Mouse (Mus musculus): ENCODE measurements at regions not wholly inside any gene's neighbourhood (a gene's known extent, or its start where the extent isn't known, plus 50 kb on each side); places are given as distances from the start of the nearest gene placed in this dataset.

- H3K4me3 ChIP-seq (replicated peaks), result no peak overlapping the region
- H3K27ac ChIP-seq, result no peak overlapping the region
- no peaks in the 10 kb centered on the region for H3K36me3 ChIP-seq
- no peak overlapping the region for H3K4me2 ChIP-seq (replicated peaks)
- H3K4me1 ChIP-seq (replicated peaks), result no peaks in the 10 kb centered on the region
- WGBS, result 40% methylated on average over 6 of the region's 6 CpGs
- no peaks in the 10 kb centered on the region for H3K27me3 ChIP-seq (replicated peaks)
- ATAC-seq, result peak; percentile 63
- H3K9ac ChIP-seq, result no peak overlapping the region
- H3K9me3 ChIP-seq, result no peaks in the 10 kb centered on the region
Observed at GRCm38 (mm10) chr12:52368034-52368433, 135.7 kb upstream of the Arhgap5 start.

GRCm38 (mm10) chr12:52368466-52368865 lies 135.3 kb upstream of the Arhgap5 start:
- H3K9ac ChIP-seq, result no peak overlapping the region
- WGBS, result 56% methylated on average over 4 of the region's 4 CpGs
- no peak overlapping the region for H3K4me3 ChIP-seq (replicated peaks)
- no peaks in the 10 kb centered on the region for H3K9me3 ChIP-seq
- no peaks in the 10 kb centered on the region for H3K36me3 ChIP-seq
- no peak for ATAC-seq
- no peak overlapping the region for H3K4me2 ChIP-seq (replicated peaks)
- H3K4me1 ChIP-seq (replicated peaks), result no peaks in the 10 kb centered on the region
- H3K27ac ChIP-seq, result no peak overlapping the region
- no peaks in the 10 kb centered on the region for H3K27me3 ChIP-seq (replicated peaks)

DNA sequence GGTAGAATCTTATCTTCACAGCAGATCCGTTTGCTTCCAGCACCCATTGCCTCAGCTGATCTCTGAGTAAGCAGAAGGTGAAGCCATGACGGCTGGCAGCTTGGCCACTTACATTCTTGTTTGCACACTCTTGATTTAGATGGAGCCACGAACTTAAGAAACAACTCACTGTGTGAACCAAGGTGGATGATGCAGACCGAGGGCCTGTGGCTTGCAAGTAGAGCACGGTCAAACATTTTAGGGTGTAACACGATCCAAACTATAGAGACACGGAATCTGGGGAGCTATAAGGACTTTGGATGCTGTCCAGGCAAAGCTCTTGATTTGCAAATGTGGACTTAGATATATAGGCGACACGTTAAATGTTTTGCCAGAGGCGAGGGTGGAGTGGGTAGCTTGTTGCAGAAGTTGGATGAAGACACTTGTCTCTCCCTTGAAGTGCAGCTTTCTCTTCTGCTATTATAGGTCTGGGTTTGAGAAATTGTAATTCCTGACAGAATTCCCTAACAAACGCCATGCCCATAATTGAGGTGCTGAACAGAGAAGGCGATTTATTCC lies 133.5 kb upstream of the Arhgap5 start:
- H3K4me3 ChIP-seq (replicated peaks), result no peak overlapping the region
- no peaks in the 10 kb centered on the region for H3K9me3 ChIP-seq
- H3K27me3 ChIP-seq (replicated peaks), result no peaks in the 10 kb centered on the region
- 59% methylated on average over 12 of the region's 12 CpGs for WGBS
- no peak overlapping the region for H3K9ac ChIP-seq
- no peak for ATAC-seq
- H3K4me1 ChIP-seq (replicated peaks), result no peaks in the 10 kb centered on the region
- no peak overlapping the region for H3K4me2 ChIP-seq (replicated peaks)
- H3K27ac ChIP-seq, result no peak overlapping the region
- H3K36me3 ChIP-seq, result no peaks in the 10 kb centered on the region

- Histone ChIP-seq H3K9ac (no peak overlapping the region), H3K27ac (no peak overlapping the region), H3K9me3 (no peaks in the 10 kb centered on the region), H3K36me3 (no peaks in the 10 kb centered on the region), H3K4me3 (replicated peaks) (no peak overlapping the region), H3K4me1 (replicated peaks) (no peaks in the 10 kb centered on the region; the same call in 1 of the 2 replicates), H3K4me2 (replicated peaks) (no peak overlapping the region), H3K27me3 (replicated peaks) (no peaks in the 10 kb centered on the region)
- no peak for ATAC-seq
- WGBS, result 89% methylated on average over 4 of the region's 4 CpGs
Observed at GRCm38 (mm10) chr12:52375116-52375515, 128.7 kb upstream of the Arhgap5 start.

DNA sequence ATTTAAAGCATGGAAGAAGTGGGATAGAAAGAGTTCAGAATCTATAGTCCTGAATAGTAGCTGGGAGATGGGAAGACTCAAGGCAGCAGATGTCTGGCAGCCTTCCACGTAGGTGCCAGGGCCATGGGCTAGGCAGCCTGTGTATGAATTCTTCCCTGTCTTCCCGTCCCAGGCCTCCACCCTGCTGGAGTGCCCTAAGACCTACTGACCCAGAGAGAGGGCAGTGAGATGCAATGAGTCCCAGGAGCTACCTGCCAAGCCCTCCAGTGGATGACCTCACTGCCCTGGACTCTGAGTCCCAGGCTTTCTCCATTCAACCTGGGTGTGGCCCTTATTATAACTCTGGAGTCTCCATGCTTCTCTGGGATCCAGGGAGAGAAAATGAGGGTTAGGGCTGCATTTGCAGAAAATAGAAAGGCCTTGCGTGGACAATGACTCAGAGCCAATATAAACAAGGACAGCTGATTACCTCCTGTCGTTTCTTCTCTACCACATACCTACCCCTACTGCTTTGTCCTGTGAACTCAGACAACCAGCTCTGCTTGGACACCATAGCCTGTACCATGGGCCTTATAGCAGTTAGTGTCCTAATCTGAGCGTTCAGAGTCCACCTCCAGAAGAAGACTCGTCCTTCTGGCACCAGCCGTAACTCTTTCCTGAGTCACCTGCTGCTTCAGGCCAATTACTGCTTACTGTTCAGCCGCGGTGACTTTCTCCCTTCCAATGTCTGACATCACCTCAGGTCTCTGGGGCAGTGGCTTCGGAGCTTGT lies 126.9 kb upstream of the Arhgap5 start:
- peak; percentile 76 for ATAC-seq
- Histone ChIP-seq H3K27me3 (replicated peaks) (no peaks in the 10 kb centered on the region), H3K36me3 (no peaks in the 10 kb centered on the region), H3K4me2 (replicated peaks) (no peak overlapping the region), H3K9me3 (no peaks in the 10 kb centered on the region), H3K9ac (no peak overlapping the region), H3K27ac (no peak overlapping the region), H3K4me1 (replicated peaks) (peaks cover 9% of the 10 kb centered on the region), H3K4me3 (replicated peaks) (no peak overlapping the region)
- whole genome bisulfite sequencing, result 62% methylated on average over 10 of the region's 10 CpGs

DNA sequence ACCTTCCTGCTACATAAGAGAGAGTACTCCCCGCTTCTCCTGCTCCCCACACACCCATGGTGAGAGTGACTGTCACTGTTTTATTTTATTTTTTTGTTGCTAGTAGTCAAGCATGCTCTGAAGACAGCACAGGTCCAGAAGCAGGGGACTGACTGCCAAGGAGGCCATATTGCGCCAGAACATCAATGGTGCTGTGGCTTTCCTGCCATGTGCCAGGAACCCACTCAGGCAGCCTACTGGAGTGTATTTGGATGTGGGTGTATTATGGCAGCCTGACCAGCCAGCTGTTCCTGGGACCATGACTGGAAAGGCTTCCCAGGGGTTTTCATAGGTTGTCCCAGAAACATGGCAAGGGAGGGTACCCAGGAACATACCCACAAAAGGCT lies 126.3 kb upstream of the Arhgap5 start:
- no peak for ATAC-seq
- Histone ChIP-seq H3K36me3 (no peaks in the 10 kb centered on the region), H3K27ac (no peak overlapping the region), H3K27me3 (replicated peaks) (no peaks in the 10 kb centered on the region), H3K4me1 (replicated peaks) (peaks cover 13% of the 10 kb centered on the region), H3K9ac (no peak overlapping the region), H3K9me3 (no peaks in the 10 kb centered on the region), H3K4me2 (replicated peaks) (no peak overlapping the region), H3K4me3 (replicated peaks) (no peak overlapping the region)
- WGBS, result 96% methylated on average over 2 of the region's 2 CpGs

GRCm38 (mm10) chr12:52379245-52379644 lies 124.5 kb upstream of the Arhgap5 start:
- Histone ChIP-seq H3K27ac (no peak overlapping the region), H3K36me3 (no peaks in the 10 kb centered on the region), H3K4me3 (replicated peaks) (no peak overlapping the region), H3K4me1 (replicated peaks) (peaks cover 17% of the 10 kb centered on the region), H3K4me2 (replicated peaks) (no peak overlapping the region), H3K9me3 (no peaks in the 10 kb centered on the region), H3K9ac (no peak overlapping the region), H3K27me3 (replicated peaks) (no peaks in the 10 kb centered on the region)
- WGBS, result 86% methylated on average over 4 of the region's 4 CpGs
- no peak for ATAC-seq

GRCm38 (mm10) chr12:52379960-52380359 lies 123.8 kb upstream of the Arhgap5 start:
- Histone ChIP-seq H3K36me3 (no peaks in the 10 kb centered on the region), H3K9ac (no peak overlapping the region), H3K9me3 (no peaks in the 10 kb centered on the region), H3K4me3 (replicated peaks) (no peak overlapping the region), H3K27me3 (replicated peaks) (no peaks in the 10 kb centered on the region), H3K4me2 (replicated peaks) (no peak overlapping the region), H3K4me1 (replicated peaks) (peaks cover 17% of the 10 kb centered on the region), H3K27ac (no peak overlapping the region)
- WGBS, result 72% methylated on average over 5 of the region's 5 CpGs
- ATAC-seq, result no peak

DNA sequence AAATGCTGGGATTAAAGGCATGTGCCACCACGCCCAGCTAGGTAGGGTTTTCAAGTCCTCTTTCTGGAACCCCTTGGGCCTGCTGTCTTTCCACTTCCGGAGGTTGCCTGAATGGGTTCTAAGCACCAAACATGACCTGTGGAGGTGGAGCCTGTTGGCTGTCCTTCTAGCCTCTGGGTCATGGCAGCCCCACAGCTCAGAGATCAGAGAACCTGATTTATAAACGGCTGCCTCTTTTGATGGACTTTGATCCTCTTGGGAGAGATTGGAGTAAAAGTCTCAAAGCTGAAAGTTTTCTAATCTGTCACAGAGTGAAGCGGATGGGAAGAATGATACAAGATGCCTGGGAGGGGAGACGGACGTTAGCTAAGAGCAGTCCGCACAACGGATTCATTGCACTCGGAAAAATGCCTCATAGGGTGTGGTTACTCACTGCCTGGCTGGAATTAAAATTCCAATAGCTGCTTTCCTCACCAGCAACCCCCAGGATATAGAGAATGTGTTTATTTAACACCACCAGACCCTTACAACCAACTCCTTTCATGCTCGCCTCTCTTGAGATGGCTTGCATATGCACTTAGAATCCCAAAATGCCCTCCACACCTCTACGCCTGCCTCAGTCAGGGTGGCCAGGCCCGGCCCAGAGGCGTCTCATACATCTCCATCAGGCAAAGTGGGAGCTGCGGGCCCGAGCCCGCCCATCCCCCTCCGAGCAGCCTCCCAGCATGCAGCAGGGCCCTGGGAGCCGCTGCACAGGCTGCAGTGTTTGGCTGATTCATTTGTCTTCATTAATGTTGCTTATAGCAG lies 122.4 kb upstream of the Arhgap5 start:
- ATAC-seq, result peak; percentile 66
- no peak overlapping the region for H3K4me3 ChIP-seq (replicated peaks)
- H3K4me2 ChIP-seq (replicated peaks), result peak overlapping the region; percentile 34; the same call in 1 of the 2 replicates
- no peaks in the 10 kb centered on the region for H3K9me3 ChIP-seq
- peaks cover 17% of the 10 kb centered on the region for H3K4me1 ChIP-seq (replicated peaks)
- peak overlapping the region; percentile 24; the same call in 1 of the 2 replicates for H3K27ac ChIP-seq
- H3K27me3 ChIP-seq (replicated peaks), result no peaks in the 10 kb centered on the region
- H3K36me3 ChIP-seq, result no peaks in the 10 kb centered on the region
- WGBS, result 30% methylated on average over 18 of the region's 18 CpGs
- H3K9ac ChIP-seq, result no peak overlapping the region

DNA sequence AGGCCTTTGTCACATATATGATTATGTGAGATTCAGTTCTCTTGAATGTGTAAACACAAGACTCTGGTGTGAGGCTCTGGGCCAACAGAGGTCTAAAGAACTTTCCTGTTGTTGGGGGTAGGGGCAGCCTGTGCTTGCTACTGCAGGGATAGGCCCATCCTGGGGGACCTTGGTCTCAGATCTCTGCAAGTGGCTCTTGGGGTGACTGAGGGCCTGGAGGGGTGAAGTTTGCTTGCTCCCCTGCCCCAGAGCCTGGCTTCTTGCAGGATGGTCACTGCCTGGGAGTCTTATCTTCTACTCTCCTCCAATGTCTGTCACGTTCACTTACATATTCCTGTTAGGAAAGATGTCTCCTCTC lies 121.8 kb upstream of the Arhgap5 start:
- no peaks in the 10 kb centered on the region for H3K36me3 ChIP-seq
- WGBS, result 80% methylated on average over 1 of the region's 1 CpGs
- peaks cover 17% of the 10 kb centered on the region for H3K4me1 ChIP-seq (replicated peaks)
- H3K9ac ChIP-seq, result no peak overlapping the region
- no peaks in the 10 kb centered on the region for H3K9me3 ChIP-seq
- no peak for ATAC-seq
- H3K27ac ChIP-seq, result no peak overlapping the region
- no peak overlapping the region for H3K4me3 ChIP-seq (replicated peaks)
- H3K27me3 ChIP-seq (replicated peaks), result no peaks in the 10 kb centered on the region
- peak overlapping the region; percentile 34; the same call in 1 of the 2 replicates for H3K4me2 ChIP-seq (replicated peaks)

DNA sequence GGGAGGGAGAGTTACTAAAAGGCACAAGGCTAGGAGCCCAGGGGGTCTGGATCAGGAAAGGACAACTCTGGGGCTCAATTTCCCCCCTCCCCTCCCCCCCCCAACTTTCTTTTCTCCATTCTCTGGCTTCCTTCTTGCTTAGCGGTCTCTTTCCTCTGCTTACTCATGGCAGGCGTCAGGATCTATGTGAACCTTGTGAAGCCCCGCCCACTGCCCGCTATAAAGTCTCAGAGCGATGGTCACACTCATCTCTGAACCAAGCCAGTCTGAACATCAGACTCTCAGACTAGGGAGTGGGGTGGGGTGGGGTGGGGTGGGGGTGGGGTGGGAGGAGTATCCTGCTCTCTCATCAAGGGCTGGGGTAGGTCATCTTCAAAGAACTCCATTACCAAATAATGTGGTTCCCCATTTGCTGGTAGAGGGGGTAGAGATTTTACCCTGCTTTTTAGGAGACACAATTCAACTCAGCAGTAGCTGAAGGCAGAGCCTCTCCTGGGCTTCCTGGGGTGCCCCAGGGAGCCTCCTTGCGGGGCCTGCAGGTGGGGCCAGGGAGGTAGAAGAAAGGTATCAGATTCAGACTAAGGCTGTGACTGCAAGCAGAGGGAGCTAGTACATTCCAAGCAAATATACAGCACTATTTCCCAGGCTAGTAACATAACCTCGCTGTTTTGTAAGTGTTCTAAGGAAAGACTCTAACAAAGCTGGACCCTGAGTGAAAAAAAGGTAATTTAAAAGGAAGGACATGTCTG lies 120.8 kb upstream of the Arhgap5 start:
- peak; percentile 88 for ATAC-seq
- no peak overlapping the region for H3K9ac ChIP-seq
- WGBS, result 8% methylated on average over 7 of the region's 7 CpGs
- H3K4me1 ChIP-seq (replicated peaks), result peaks cover 17% of the 10 kb centered on the region
- H3K9me3 ChIP-seq, result no peaks in the 10 kb centered on the region
- no peaks in the 10 kb centered on the region for H3K27me3 ChIP-seq (replicated peaks)
- H3K4me3 ChIP-seq (replicated peaks), result no peak overlapping the region
- peak overlapping the region; percentile 7; the same call in 1 of the 2 replicates for H3K27ac ChIP-seq
- H3K36me3 ChIP-seq, result no peaks in the 10 kb centered on the region
- peak overlapping the region; percentile 34; the same call in 1 of the 2 replicates for H3K4me2 ChIP-seq (replicated peaks)

DNA sequence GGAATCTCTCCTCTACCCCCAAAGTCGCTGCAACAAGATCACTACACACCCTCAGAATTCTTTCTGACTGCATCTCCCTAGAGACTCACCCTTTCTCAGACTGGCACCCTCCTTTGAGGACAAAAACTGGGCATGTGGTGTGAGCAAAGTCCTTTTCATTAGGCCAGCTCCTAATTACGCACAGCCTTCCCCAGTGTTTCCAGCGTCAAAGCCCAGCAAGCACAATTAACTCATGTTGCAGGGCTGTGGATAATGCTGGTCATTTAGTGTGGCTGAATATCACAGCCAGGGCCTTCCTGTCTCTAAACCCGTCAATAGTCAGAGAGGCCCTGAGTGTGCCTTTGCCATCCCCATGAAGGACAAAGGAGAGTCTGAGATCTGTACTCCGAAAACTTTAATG lies 114.2 kb upstream of the Arhgap5 start:
- H3K27me3 ChIP-seq (replicated peaks), result no peaks in the 10 kb centered on the region
- H3K4me1 ChIP-seq (replicated peaks), result no peaks in the 10 kb centered on the region
- H3K9ac ChIP-seq, result no peak overlapping the region
- WGBS, result 80% methylated on average over 5 of the region's 5 CpGs
- H3K4me2 ChIP-seq (replicated peaks), result no peak overlapping the region
- no peak overlapping the region for H3K27ac ChIP-seq
- ATAC-seq, result no peak
- no peaks in the 10 kb centered on the region for H3K9me3 ChIP-seq
- H3K4me3 ChIP-seq (replicated peaks), result no peak overlapping the region
- H3K36me3 ChIP-seq, result no peaks in the 10 kb centered on the region
